Mouse (Mus musculus) liver (tissue): Measurements from ENCODE around the gene Srgap3.
"Not testable (repeated sequence)": the region's sequence is repeated elsewhere in the genome, so short reads cannot be mapped to it uniquely, and the experiment has no call there.

Experiments
- DNase-seq: peaks from one replicate; pipeline ENCODE4 v3.0.0-alpha.2; 2020; ENCODE audit warnings: mixed read lengths

Gene Srgap3

GRCm38 (mm10) chr6:112735054-112735453 lies 212.0 kb downstream of the Srgap3 start:
- DNase-seq = no peak

GRCm38 (mm10) chr6:112733942-112734341 lies 213.1 kb downstream of the Srgap3 start:
- DNase-seq = no peak

GRCm38 (mm10) chr6:112732434-112732833 lies 214.6 kb downstream of the Srgap3 start:
- no peak for DNase-seq

- no peak for DNase-seq
These were observed 215.7 kb downstream of the Srgap3 start for GRCm38 (mm10) chr6:112731386-112731785.

GRCm38 (mm10) chr6:112728760-112729422 lies 218.2 kb downstream of the Srgap3 start:
- peak; percentile 59 for DNase-seq

- DNase-seq = no peak
These were observed 221.6 kb downstream of the Srgap3 start for GRCm38 (mm10) chr6:112725468-112725867.

GRCm38 (mm10) chr6:112720409-112721080 lies 226.5 kb downstream of the Srgap3 start:
- no peak for DNase-seq

GRCm38 (mm10) chr6:112719983-112720382 lies 227.1 kb downstream of the Srgap3 start:
- no peak for DNase-seq

- no peak for DNase-seq
These were observed 229.9 kb downstream of the Srgap3 start for GRCm38 (mm10) chr6:112717168-112717567.

GRCm38 (mm10) chr6:112713951-112714350 lies 233.1 kb downstream of the Srgap3 start:
- no peak for DNase-seq

GRCm38 (mm10) chr6:112702296-112702695 lies 244.8 kb downstream of the Srgap3 start:
- DNase-seq = not testable (repeated sequence)

GRCm38 (mm10) chr6:112700392-112700791 lies 246.7 kb downstream of the Srgap3 start:
- DNase-seq = peak; percentile 51

GRCm38 (mm10) chr6:112699115-112699514 lies 248.0 kb downstream of the Srgap3 start:
- DNase-seq = no peak

GRCm38 (mm10) chr6:112696056-112696950 lies 250.8 kb downstream of the Srgap3 start, which contains the start of gene Rad18:
Gene Rad18 (minus strand): TSS chr6:112696686.
- peak; percentile 90 for DNase-seq

- DNase-seq = no peak
These were observed 252.6 kb downstream of the Srgap3 start for GRCm38 (mm10) chr6:112694492-112694891.

GRCm38 (mm10) chr6:112691523-112691922 lies 255.5 kb downstream of the Srgap3 start:
- no peak for DNase-seq

- no peak for DNase-seq
These were observed 259.0 kb downstream of the Srgap3 start for GRCm38 (mm10) chr6:112688033-112688432.

GRCm38 (mm10) chr6:112686485-112686884 lies 260.6 kb downstream of the Srgap3 start:
- no peak for DNase-seq

GRCm38 (mm10) chr6:112684065-112684464 lies 263.0 kb downstream of the Srgap3 start:
- peak; percentile 37 for DNase-seq
